In the genomic region with DNA sequence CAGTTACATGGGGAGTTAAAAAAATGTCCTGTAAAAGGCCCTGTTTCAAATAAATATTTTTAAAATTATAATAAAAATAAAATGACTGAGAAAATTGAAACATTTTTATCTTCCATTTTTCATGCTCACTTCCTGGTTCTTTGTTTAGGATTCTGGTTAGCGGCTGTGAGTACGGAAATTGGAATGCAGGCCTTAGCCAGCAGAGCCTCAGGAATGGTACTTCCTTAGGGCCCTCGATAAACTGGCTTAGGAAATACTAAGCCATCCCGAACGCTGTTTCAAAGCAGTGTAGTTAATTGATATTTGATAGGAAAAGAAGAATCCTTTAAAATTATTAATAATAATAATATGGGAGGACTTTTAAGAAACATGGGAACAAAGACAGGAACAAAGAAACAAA, we compare ENCODE assay signal across 7 mouse cellular contexts. TPM values are rescaled to one million over a fixed set of nuclear protein-coding genes. Genes with fewer than 3 reads are reported as not detected.
DNase-seq lines count a peak whose midpoint lies in the region; ATAC-seq lines count a peak whose summit lies in the region.

No protein-coding gene starts in this region.

- H3K4me1 ChIP-seq in forebrain, embryonic 14.5 days (ENCODE audit: control insufficient read depth, insufficient read depth, low read length): no peaks in the 10 kb centered on the region
- peaks cover 6% of the 10 kb centered on the region; the same call in 1 of the 2 replicates for H3K4me1 ChIP-seq in liver, embryonic 12.5 days

- H3K36me3 ChIP-seq in forebrain, embryonic 14.5 days (ENCODE audit: control insufficient read depth, insufficient read depth, low read length): no peaks in the 10 kb centered on the region
- no peaks in the 10 kb centered on the region for H3K36me3 ChIP-seq in liver, embryonic 12.5 days

- no peaks in the 10 kb centered on the region for H3K27me3 ChIP-seq in forebrain, embryonic 14.5 days (replicated peaks; ENCODE audit: control insufficient read depth, insufficient read depth, low read length)
- H3K27me3 ChIP-seq in liver, embryonic 12.5 days (replicated peaks): peaks cover 34% of the 10 kb centered on the region

- peak; percentile 55 for ATAC-seq in forebrain, embryonic 14.5 days
- no peak for ATAC-seq in liver, embryonic 12.5 days

- DNase-seq in 3134 (ENCODE audit: extremely low read depth, insufficient read length, low spot score) (peak; percentile 35), 3T3-L1 (ENCODE audit: low read depth, low spot score) (peak; percentile 90)
- DNase-seq in forebrain, embryonic 14.5 days (ENCODE audit: low spot score): peak; percentile 61
- no peak for DNase-seq in adrenal gland, adult 8-10 months
- DNase-seq in left cerebral cortex, adult 11 months (ENCODE audit: low spot score): no peak
- DNase-seq in left cerebral cortex, adult 9 months (ENCODE audit: low spot score in 2 of 2): no peak

- peak overlapping the region; percentile 97 for H3K27ac ChIP-seq in forebrain, embryonic 14.5 days (ENCODE audit: low read depth, low read length)
- H3K27ac ChIP-seq in liver, embryonic 12.5 days: no peak overlapping the region

- no peaks in the 10 kb centered on the region for H3K9me3 ChIP-seq in forebrain, embryonic 14.5 days (replicated peaks; ENCODE audit: control insufficient read depth, low read length)
- no peaks in the 10 kb centered on the region for H3K9me3 ChIP-seq in liver, embryonic 12.5 days (replicated peaks)

- peak overlapping the region; percentile 89 for H3K9ac ChIP-seq in forebrain, embryonic 14.5 days (ENCODE audit: low read length)
- no peak overlapping the region for H3K9ac ChIP-seq in liver, embryonic 12.5 days

- peak overlapping the region; percentile 61 for H3K4me2 ChIP-seq in forebrain, embryonic 14.5 days (ENCODE audit: low read length)
- H3K4me2 ChIP-seq in liver, embryonic 12.5 days: peak overlapping the region; percentile 67

- 10% methylated on average over 5 of the region's 5 CpGs for WGBS in forebrain, embryonic 14.5 days
- 31% methylated on average over 5 of the region's 5 CpGs for WGBS in liver, embryonic 12.5 days (ENCODE audit: insufficient replicate concordance)

- H3K4me3 ChIP-seq in forebrain, embryonic 14.5 days (ENCODE audit: low read depth, low read length): peak overlapping the region; percentile 31
- H3K4me3 ChIP-seq in liver, embryonic 12.5 days: peak overlapping the region; percentile 45; the same call in 1 of the 2 replicates

RNA-seq across cellular contexts. Expression of a gene that starts 53.4 kb away (rescaled TPM):
- polyA plus RNA-seq in forebrain, embryonic 14.5 days (2014; fragmentation: Nextera tagmentation; extraction: Ambion mirVana): 10.8 and 14.3 TPM in 2 replicates
- 0.23 and 0.29 TPM in 2 replicates for polyA plus RNA-seq in liver, embryonic 12.5 days (2016; fragmentation: Nextera tagmentation; extraction: Ambion mirVana)
- not detected for total RNA-seq in adrenal gland, adult 8-10 months (2022)

Comparison
In these comparisons a context has a peak if more than half of its experiments do, and no peak if none do; other contexts are left out.
1. DNase-seq: peak in 3134 (single experiment), 3T3-L1 (single experiment) and forebrain, embryonic 14.5 days (single experiment); none in adrenal gland, adult 8-10 months (single experiment), left cerebral cortex, adult 11 months (single experiment) and left cerebral cortex, adult 9 months (0 of 2).